Mouse (Mus musculus): ENCODE data around the gene Phactr3.

DNA sequence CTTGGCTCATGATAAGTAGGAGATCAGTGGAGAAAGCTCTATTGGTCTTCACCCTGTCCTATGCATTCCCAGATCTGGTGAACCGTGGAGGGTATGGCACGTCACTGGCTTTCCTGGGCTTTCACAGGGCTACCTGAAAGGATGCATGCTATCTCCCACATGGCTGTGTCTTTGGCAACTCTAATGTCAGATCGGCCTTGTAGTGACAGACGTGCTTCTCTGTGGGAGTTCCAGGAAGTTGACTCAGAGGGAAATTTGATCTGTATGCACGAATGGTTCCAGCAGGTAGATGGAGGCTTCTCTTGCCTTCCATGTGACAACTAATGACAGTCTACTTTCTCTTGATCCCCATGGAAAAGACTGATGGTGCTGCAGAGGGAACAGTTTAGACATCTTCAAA, 65.5 kb downstream of the Phactr3 start:
- TF ChIP-seq EP300 (IDR thresholded peaks at IDR 0.05; ENCODE audit: low read depth) (no peak), CTCF (IDR thresholded peaks at IDR 0.05; ENCODE audit: low read depth) (no peak)

Data from liver, embryonic 14.5 days (tissue).